Mouse (Mus musculus) CH12.LX (cell line): ENCODE data around the gene Slc29a3.

Experiments
- CTCF ChIP-seq, 2 experiments: IDR thresholded peaks in 1 of 2; conservative IDR thresholded peaks in 1 of 2; 2 replicates each; pipeline ENCODE4 v1.5.1; 2011 to 2012; ENCODE audit warnings: low read depth in 2 of 2, low read length in 2 of 2, improper control_type of control experiment in 1 of 2, inconsistent platforms in 1 of 2, mild to moderate bottlenecking in 1 of 2, moderate library complexity in 1 of 2
- POLR2A ChIP-seq: IDR thresholded peaks from 2 replicates; pipeline ENCODE4 v1.6.1; 2011; ENCODE audit warnings: low read depth, mild to moderate bottlenecking, improper control_type of control experiment, low read length
- TCF12 ChIP-seq: IDR thresholded peaks from 2 replicates; pipeline ENCODE4 v1.6.1; 2014; ENCODE audit warnings: low read depth, mild to moderate bottlenecking, inconsistent platforms, low read length, improper control_type of control experiment
- USF1 ChIP-seq: IDR thresholded peaks from 2 replicates; pipeline ENCODE4 v1.6.1; 2014; ENCODE audit warnings: low read depth, mild to moderate bottlenecking, inconsistent platforms, low read length, improper control_type of control experiment

GRCm38 (mm10) chr10:60718491-60718890 is 34.1 kb downstream of the Slc29a3 start:
- TF ChIP-seq CTCF (conservative IDR thresholded peaks at IDR 0.05 in 1 of 2, IDR thresholded peaks at IDR 0.05 in 1 of 2; ENCODE audit: low read depth in 2 of 2, low read length in 2 of 2), result no peak
- no peak for TF ChIP-seq USF1
- TF ChIP-seq POLR2A, result no peak
- no peak for TF ChIP-seq TCF12
